Mouse (Mus musculus) embryonic facial prominence, embryonic 11.5 days (tissue): ENCODE measurements at regions not wholly inside any gene's neighbourhood (a gene's known extent, or its start where the extent isn't known, plus 50 kb on each side); places are given as distances from the start of the nearest gene placed in this dataset.

Experiments used
- ATAC-seq: fragments of 200-750 bp; cut with Nextera tagmentation; replicated peaks from 2 replicates; pipeline ENCODE4 v1.8.0; 2017; ENCODE audit warnings: low read depth; ENCODE audit not compliant: insufficient number of reproducible peaks, low FRiP score, low TSS enrichment
- DNase-seq: peaks from one replicate; pipeline ENCODE4 v3.0.0-alpha.2; 2015; ENCODE audit warnings: low spot score
- H3K27ac ChIP-seq: fragments of 300-500 bp; sonication (generic); replicated peaks from 2 replicates; pipeline ENCODE4 v1.5.1; 2014; ENCODE audit warnings: mild to moderate bottlenecking, low read depth, low read length, control low read depth
- H3K27me3 ChIP-seq: fragments of 300-500 bp; sonication (generic); 2 replicates; pipeline ENCODE4 v1.6.1; 2014; ENCODE audit warnings: mild to moderate bottlenecking, low read length, moderate library complexity, mixed read lengths; ENCODE audit not compliant: control insufficient read depth, insufficient read depth
- H3K36me3 ChIP-seq: fragments of 300-500 bp; sonication (generic); replicated peaks from 2 replicates; pipeline ENCODE4 v1.6.1; 2014; ENCODE audit warnings: low read depth, mild to moderate bottlenecking, low read length, moderate library complexity, mixed read lengths; ENCODE audit not compliant: control insufficient read depth, insufficient read depth
- H3K4me1 ChIP-seq: fragments of 300-500 bp; sonication (generic); 2 replicates; pipeline ENCODE4 v1.6.1; 2014; ENCODE audit warnings: low read length, mixed read lengths; ENCODE audit not compliant: control insufficient read depth, insufficient read depth
- H3K4me2 ChIP-seq: fragments of 300-500 bp; sonication (generic); 2 replicates; pipeline ENCODE4 v1.6.1; 2014; ENCODE audit warnings: low read depth, mild to moderate bottlenecking, control low read depth, low read length, moderate library complexity
- H3K4me3 ChIP-seq: fragments of 300-500 bp; sonication (generic); 2 replicates; pipeline ENCODE4 v1.5.1; 2014; ENCODE audit warnings: low read depth, low read length, control low read depth
- H3K9ac ChIP-seq: fragments of 300-500 bp; sonication (generic); replicated peaks from 2 replicates; pipeline ENCODE4 v1.6.1; 2014; ENCODE audit warnings: mild to moderate bottlenecking, control low read depth, low read length
- H3K9me3 ChIP-seq: fragments of 300-500 bp; sonication (generic); replicated peaks from 2 replicates; pipeline ENCODE4 v1.6.1; 2016; ENCODE audit warnings: mild to moderate bottlenecking, low read length, inconsistent platforms, mixed read lengths; ENCODE audit not compliant: control insufficient read depth
- WGBS: fragments of 180-500 bp; shearing (Covaris S2); extraction: QIAGEN DNeasy Blood & Tissue Kit; methylation state at CpG from one replicate; pipeline ENCODE4 v1.1.7; 2014; 5-methylcytosine and 5-hydroxymethylcytosine counted together

GRCm38 (mm10) chr1:142695179-142695578 is 945.3 kb upstream of the B3galt2 start:
- no peak overlapping the region for H3K4me3 ChIP-seq
- no peaks in the 10 kb centered on the region for H3K4me1 ChIP-seq
- no peaks in the 10 kb centered on the region for H3K36me3 ChIP-seq
- DNase-seq, result peak; percentile 53
- no peak overlapping the region for H3K4me2 ChIP-seq
- ATAC-seq, result no peak
- H3K27me3 ChIP-seq, result no peaks in the 10 kb centered on the region
- WGBS, result 38% methylated on average over 1 of the region's 1 CpGs
- H3K27ac ChIP-seq, result no peak overlapping the region
- no peaks in the 10 kb centered on the region for H3K9me3 ChIP-seq
- H3K9ac ChIP-seq, result no peak overlapping the region

- Histone ChIP-seq H3K4me3 (no peak overlapping the region), H3K9ac (no peak overlapping the region), H3K27ac (no peak overlapping the region), H3K4me1 (no peaks in the 10 kb centered on the region), H3K4me2 (no peak overlapping the region), H3K9me3 (no peaks in the 10 kb centered on the region), H3K36me3 (no peaks in the 10 kb centered on the region), H3K27me3 (no peaks in the 10 kb centered on the region)
- no peak for DNase-seq
- WGBS, result 77% methylated on average over 2 of the region's 2 CpGs
- ATAC-seq, result no peak
Observed at GRCm38 (mm10) chr1:142708263-142708662, 932.2 kb upstream of the B3galt2 start.

DNA sequence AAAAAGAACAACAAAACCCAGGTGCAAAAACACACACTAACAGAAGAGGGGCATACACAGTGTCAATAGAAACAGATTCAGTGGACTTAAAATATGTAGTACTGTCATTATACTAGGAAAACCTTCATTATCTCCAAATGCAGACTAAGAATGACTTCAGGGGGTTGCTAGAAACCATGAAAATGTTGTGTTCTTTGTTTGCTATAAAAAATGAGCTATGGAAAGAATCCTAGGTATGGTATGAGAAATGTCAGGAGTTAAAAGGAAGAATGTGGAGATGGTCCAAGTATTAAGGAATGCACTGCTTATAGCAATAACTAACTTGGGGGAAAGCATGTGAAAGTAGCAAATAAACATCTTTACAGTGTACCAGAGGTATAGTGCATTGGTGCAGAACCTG is 910.2 kb upstream of the B3galt2 start:
- no peak for ATAC-seq
- H3K27ac ChIP-seq, result no peak overlapping the region
- H3K4me3 ChIP-seq, result no peak overlapping the region
- no peak overlapping the region for H3K4me2 ChIP-seq
- H3K4me1 ChIP-seq, result no peaks in the 10 kb centered on the region
- DNase-seq, result no peak
- no peak overlapping the region for H3K9ac ChIP-seq
- no peaks in the 10 kb centered on the region for H3K9me3 ChIP-seq
- no peaks in the 10 kb centered on the region for H3K27me3 ChIP-seq
- no peaks in the 10 kb centered on the region for H3K36me3 ChIP-seq

DNA sequence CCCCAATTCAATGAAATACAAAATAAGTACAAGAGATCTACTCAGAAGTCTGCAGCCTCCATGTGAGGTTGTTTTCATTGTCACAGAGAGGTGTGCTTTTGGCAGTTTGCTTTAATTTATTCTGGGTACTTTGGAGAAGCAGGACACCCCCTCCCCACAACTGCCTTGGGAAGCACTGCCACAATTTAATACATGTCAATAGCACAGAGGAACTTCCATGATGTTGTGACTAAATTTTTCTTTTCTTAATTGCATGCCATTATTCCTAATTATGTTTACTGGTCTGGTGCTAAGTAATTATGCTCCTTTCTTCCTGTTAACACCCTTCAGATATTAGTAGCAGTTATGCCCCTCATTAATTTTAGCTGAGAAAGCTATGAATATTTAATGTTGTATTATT is 906.4 kb upstream of the B3galt2 start:
- Histone ChIP-seq H3K4me3 (no peak overlapping the region), H3K4me1 (no peaks in the 10 kb centered on the region), H3K4me2 (no peak overlapping the region), H3K27me3 (no peaks in the 10 kb centered on the region), H3K9ac (no peak overlapping the region), H3K27ac (no peak overlapping the region), H3K9me3 (no peaks in the 10 kb centered on the region), H3K36me3 (no peaks in the 10 kb centered on the region)
- ATAC-seq, result no peak
- DNase-seq, result no peak

- H3K9me3 ChIP-seq, result no peaks in the 10 kb centered on the region
- no peak for ATAC-seq
- no peak overlapping the region for H3K4me3 ChIP-seq
- H3K4me1 ChIP-seq, result no peaks in the 10 kb centered on the region
- no peaks in the 10 kb centered on the region for H3K27me3 ChIP-seq
- no peak overlapping the region for H3K27ac ChIP-seq
- no peak overlapping the region for H3K4me2 ChIP-seq
- WGBS, result 90% methylated on average over 2 of the region's 2 CpGs
- DNase-seq, result no peak
- H3K36me3 ChIP-seq, result no peaks in the 10 kb centered on the region
- H3K9ac ChIP-seq, result no peak overlapping the region
Observed at GRCm38 (mm10) chr1:142738376-142738775, 902.1 kb upstream of the B3galt2 start.

DNA sequence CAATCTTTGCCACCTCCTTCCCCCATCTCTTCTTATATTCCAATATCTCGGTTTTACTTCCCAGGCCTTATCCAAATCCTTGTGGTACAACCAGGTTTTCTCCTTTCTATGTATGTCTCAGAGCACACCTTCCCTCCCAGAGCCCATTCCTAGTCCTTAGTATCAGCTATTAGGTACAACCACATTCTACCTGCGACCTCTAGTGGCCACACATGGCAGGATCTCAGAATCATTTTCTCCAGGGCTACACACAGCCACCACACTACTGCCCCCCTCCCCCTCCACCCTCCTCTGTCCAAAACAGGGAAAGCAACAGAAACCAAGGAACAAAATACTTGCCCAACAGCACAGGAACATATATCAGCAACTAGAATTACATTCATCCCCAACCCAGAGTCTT is 898.2 kb upstream of the B3galt2 start:
- 16% methylated on average over 2 of the region's 2 CpGs for WGBS

GRCm38 (mm10) chr1:142771010-142771409 is 869.5 kb upstream of the B3galt2 start:
- H3K4me2 ChIP-seq, result no peak overlapping the region
- H3K9ac ChIP-seq, result no peak overlapping the region
- H3K4me3 ChIP-seq, result no peak overlapping the region
- H3K9me3 ChIP-seq, result no peaks in the 10 kb centered on the region
- H3K36me3 ChIP-seq, result no peaks in the 10 kb centered on the region
- DNase-seq (no peak), ATAC-seq (no peak)
- H3K27ac ChIP-seq, result no peak overlapping the region
- 96% methylated on average over 2 of the region's 2 CpGs for WGBS
- no peaks in the 10 kb centered on the region for H3K4me1 ChIP-seq
- no peaks in the 10 kb centered on the region for H3K27me3 ChIP-seq

More for the DNA sequence above, 898.2 kb upstream of the B3galt2 start:
- Histone ChIP-seq H3K36me3 (no peaks in the 10 kb centered on the region), H3K9me3 (no peaks in the 10 kb centered on the region), H3K27me3 (no peaks in the 10 kb centered on the region), H3K27ac (no peak overlapping the region), H3K9ac (no peak overlapping the region), H3K4me1 (no peaks in the 10 kb centered on the region), H3K4me3 (no peak overlapping the region), H3K4me2 (no peak overlapping the region)
- peak; percentile 56; the same call in 1 of the 2 replicates for ATAC-seq
- DNase-seq, result peak; percentile 78
